Mouse (Mus musculus): ENCODE data around the gene Egfl7. TPM values are rescaled to one million over a fixed set of nuclear protein-coding genes. Genes with fewer than 3 reads are reported as not detected.

Egfl7 gene
- polyA plus RNA-seq, 1 experiment from 2014 or later = 78.3 TPM

- 19% methylated on average over 5 of the region's 5 CpGs for whole genome bisulfite sequencing
- H3K27me3 ChIP-seq (ENCODE audit: insufficient read depth, poor library complexity, severe bottlenecking) = peaks cover 14% of the 10 kb centered on the region
- peak overlapping the region; percentile 94 for H3K27ac ChIP-seq
- H3K4me1 ChIP-seq (replicated peaks) = peaks cover 50% of the 10 kb centered on the region
- no peaks in the 10 kb centered on the region for H3K9me3 ChIP-seq
- DNase-seq (ENCODE audit: low spot score) = peak; percentile 55
- peaks cover 12% of the 10 kb centered on the region for H3K36me3 ChIP-seq
- peak overlapping the region; percentile 78 for H3K4me3 ChIP-seq
These were observed 49.1 kb downstream of the Egfl7 start for GRCm38 (mm10) chr2:26628792-26629437.

- Histone ChIP-seq H3K27ac (0 out of 2 replicates have a peak overlapping the region, but pooled peaks have one; percentile 9), H3K36me3 (peaks cover 50% of the 10 kb centered on the region), H3K4me1 (replicated peaks) (peaks cover 66% of the 10 kb centered on the region), H3K4me3 (no peak overlapping the region), H3K27me3 (ENCODE audit: insufficient read depth, poor library complexity, severe bottlenecking) (peaks cover 3% of the 10 kb centered on the region; the same call in 1 of the 2 replicates), H3K9me3 (no peaks in the 10 kb centered on the region)
- WGBS = 88% methylated on average over 16 of the region's 16 CpGs
- no peak for DNase-seq (ENCODE audit: low spot score)
These were observed 53.0 kb downstream of the Egfl7 start for GRCm38 (mm10) chr2:26632541-26633395.

GRCm38 (mm10) chr2:26633953-26634530 lies 54.2 kb downstream of the Egfl7 start:
- no peak for DNase-seq (ENCODE audit: low spot score)
- 76% methylated on average over 4 of the region's 4 CpGs for WGBS
- H3K9me3 ChIP-seq = no peaks in the 10 kb centered on the region
- H3K36me3 ChIP-seq = peaks cover 63% of the 10 kb centered on the region
- no peaks in the 10 kb centered on the region for H3K27me3 ChIP-seq (ENCODE audit: insufficient read depth, poor library complexity, severe bottlenecking)
- no peak overlapping the region for H3K4me3 ChIP-seq
- no peak overlapping the region for H3K27ac ChIP-seq
- H3K4me1 ChIP-seq (replicated peaks) = peaks cover 66% of the 10 kb centered on the region

- no peak for DNase-seq (ENCODE audit: low spot score)
- Histone ChIP-seq H3K4me1 (replicated peaks) (peaks cover 61% of the 10 kb centered on the region), H3K27me3 (ENCODE audit: insufficient read depth, poor library complexity, severe bottlenecking) (no peaks in the 10 kb centered on the region), H3K4me3 (no peak overlapping the region), H3K9me3 (no peaks in the 10 kb centered on the region), H3K36me3 (peaks cover 63% of the 10 kb centered on the region), H3K27ac (no peak overlapping the region)
- WGBS = 71% methylated on average over 12 of the region's 12 CpGs
These were observed 55.0 kb downstream of the Egfl7 start for GRCm38 (mm10) chr2:26634629-26635488.

- Histone ChIP-seq H3K27me3 (ENCODE audit: insufficient read depth, poor library complexity, severe bottlenecking) (no peaks in the 10 kb centered on the region), H3K4me1 (replicated peaks) (peaks cover 61% of the 10 kb centered on the region), H3K36me3 (peaks cover 63% of the 10 kb centered on the region), H3K9me3 (no peaks in the 10 kb centered on the region), H3K4me3 (no peak overlapping the region), H3K27ac (no peak overlapping the region)
- 76% methylated on average over 21 of the region's 21 CpGs for WGBS
- no peak for DNase-seq (ENCODE audit: low spot score)
These were observed 55.9 kb downstream of the Egfl7 start for GRCm38 (mm10) chr2:26635489-26636324.

GRCm38 (mm10) chr2:26636325-26636635 lies 56.5 kb downstream of the Egfl7 start:
- Histone ChIP-seq H3K4me1 (replicated peaks) (peaks cover 57% of the 10 kb centered on the region), H3K27me3 (ENCODE audit: insufficient read depth, poor library complexity, severe bottlenecking) (no peaks in the 10 kb centered on the region), H3K4me3 (no peak overlapping the region), H3K9me3 (no peaks in the 10 kb centered on the region), H3K36me3 (peaks cover 63% of the 10 kb centered on the region), H3K27ac (no peak overlapping the region)
- 75% methylated on average over 2 of the region's 2 CpGs for WGBS
- no peak for DNase-seq (ENCODE audit: low spot score)

GRCm38 (mm10) chr2:26637316-26637932 lies 57.6 kb downstream of the Egfl7 start:
- Histone ChIP-seq H3K27ac (no peak overlapping the region), H3K36me3 (peaks cover 63% of the 10 kb centered on the region), H3K9me3 (no peaks in the 10 kb centered on the region), H3K27me3 (ENCODE audit: insufficient read depth, poor library complexity, severe bottlenecking) (no peaks in the 10 kb centered on the region), H3K4me1 (replicated peaks) (peaks cover 57% of the 10 kb centered on the region), H3K4me3 (peak overlapping the region; percentile 98; the same call in 1 of the 2 replicates)
- 87% methylated on average over 4 of the region's 4 CpGs for WGBS
- DNase-seq (ENCODE audit: low spot score) = no peak

- no peak for DNase-seq (ENCODE audit: low spot score)
- Histone ChIP-seq H3K4me1 (replicated peaks) (peaks cover 52% of the 10 kb centered on the region), H3K27ac (peak overlapping the region; percentile 51; the same call in 1 of the 2 replicates), H3K36me3 (peaks cover 60% of the 10 kb centered on the region), H3K4me3 (peak overlapping the region; percentile 98), H3K9me3 (no peaks in the 10 kb centered on the region), H3K27me3 (ENCODE audit: insufficient read depth, poor library complexity, severe bottlenecking) (no peaks in the 10 kb centered on the region)
- 89% methylated on average over 5 of the region's 5 CpGs for WGBS
These were observed 58.2 kb downstream of the Egfl7 start for GRCm38 (mm10) chr2:26638039-26638438.

- peak overlapping the region; percentile 98 for H3K4me3 ChIP-seq
- 0 out of 2 replicates have a peak overlapping the region, but pooled peaks have one; percentile 99 for H3K27ac ChIP-seq
- no peak for DNase-seq (ENCODE audit: low spot score)
- H3K4me1 ChIP-seq (replicated peaks) = peaks cover 48% of the 10 kb centered on the region
- H3K36me3 ChIP-seq = peaks cover 55% of the 10 kb centered on the region
- H3K9me3 ChIP-seq = no peaks in the 10 kb centered on the region
- no peaks in the 10 kb centered on the region for H3K27me3 ChIP-seq (ENCODE audit: insufficient read depth, poor library complexity, severe bottlenecking)
- 76% methylated on average over 5 of the region's 5 CpGs for WGBS
These were observed 58.8 kb downstream of the Egfl7 start for GRCm38 (mm10) chr2:26638572-26638971.

GRCm38 (mm10) chr2:26639083-26639482 lies 59.3 kb downstream of the Egfl7 start:
- WGBS = 17% methylated on average over 8 of the region's 8 CpGs
- peaks cover 45% of the 10 kb centered on the region for H3K4me1 ChIP-seq (replicated peaks)
- peak overlapping the region; percentile 98 for H3K4me3 ChIP-seq
- H3K27ac ChIP-seq = peak overlapping the region; percentile 99
- no peaks in the 10 kb centered on the region for H3K27me3 ChIP-seq (ENCODE audit: insufficient read depth, poor library complexity, severe bottlenecking)
- H3K36me3 ChIP-seq = peaks cover 50% of the 10 kb centered on the region
- H3K9me3 ChIP-seq = no peaks in the 10 kb centered on the region
- DNase-seq (ENCODE audit: low spot score) = peak; percentile 47

Measured in hindbrain, embryonic 10.5 days (tissue).